Mouse (Mus musculus) spleen, adult 2 months (tissue): ENCODE data around the gene Upp2.

Experiments used
- CTCF ChIP-seq: fragments of 200-500 bp; IDR thresholded peaks from 2 replicates; pipeline ENCODE4 v1.5.1; 2011; ENCODE audit warnings: mild to moderate bottlenecking, inconsistent platforms; ENCODE audit not compliant: insufficient read depth, insufficient read length, insufficient replicate concordance; ENCODE audit errors: extremely low read depth
- POLR2A ChIP-seq: fragments of 200-500 bp; IDR thresholded peaks from 2 replicates; pipeline ENCODE4 v1.6.1; 2011; ENCODE audit warnings: low read depth, low read length, inconsistent platforms

DNA sequence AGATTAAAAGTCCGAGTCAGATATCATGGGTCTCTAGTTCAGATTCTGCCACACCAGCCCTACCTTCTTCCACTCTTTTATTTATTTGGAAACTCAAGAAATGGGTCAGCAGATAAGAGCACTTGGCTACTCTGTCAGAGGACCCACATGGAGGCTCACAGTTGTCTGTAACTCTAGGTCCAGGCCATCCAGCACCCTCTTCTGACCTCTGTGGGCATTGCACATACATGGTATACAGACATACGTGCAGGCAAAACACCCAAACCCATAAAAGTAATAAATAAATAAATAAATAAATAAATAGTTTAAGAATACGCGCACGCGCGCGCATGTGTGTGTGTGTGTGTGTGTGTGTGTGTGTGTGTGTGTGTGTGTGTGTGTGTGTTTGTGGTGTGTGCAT is 47.8 kb downstream of the Upp2 start:
- TF ChIP-seq POLR2A, result no peak
- TF ChIP-seq CTCF, result no peak
